Mouse (Mus musculus): ENCODE data around the gene Il6st.

GRCm38 (mm10) chr13:112439917-112440361, 23.9 kb upstream of the Il6st start:
- TF ChIP-seq CTCF (IDR thresholded peaks at IDR 0.05; ENCODE audit: low read depth, low read length), result no peak
- no peak for TF ChIP-seq POLR2A (IDR thresholded peaks at IDR 0.05; ENCODE audit: borderline replicate concordance, low read depth, low read length)

Data from bone marrow macrophage, adult 2 months (primary cell).